Mouse (Mus musculus) gastrocnemius, adult 2 months (tissue): Measurements from ENCODE around the gene Erf. TPM values are rescaled to one million over a fixed set of nuclear protein-coding genes. Genes with fewer than 3 reads are reported as not detected.

Experiments
- DNase-seq: peaks from one replicate; pipeline ENCODE4 v3.0.0; 2022
- H3K27ac ChIP-seq: fragments of 200-600 bp; 2 replicates; pipeline ENCODE4 v1.8.1; 2022; ENCODE audit warnings: mild to moderate bottlenecking
- H3K4me3 ChIP-seq: fragments of 200-600 bp; 2 replicates; pipeline ENCODE4 v1.8.1; 2022; ENCODE audit warnings: mild to moderate bottlenecking, moderate library complexity
- CTCF ChIP-seq: fragments of 200-600 bp; IDR thresholded peaks from 2 replicates; pipeline ENCODE4 v1.8.1; 2022; ENCODE audit warnings: antibody characterized with exemption, mild to moderate bottlenecking, moderate library complexity
- intact Hi-C: fragments of 180-260 bp; cut with DNase I; formaldehyde crosslinking; loops from one replicate; pipeline ENCODE4 v1.15.1; 2025
- total RNA-seq, 2 experiments: library from RNA; stranded (reverse); gene quantifications; 2 replicates each; pipeline ENCODE4 v1.2.3; 2021

Gene Erf
- total RNA-seq, 2 experiments from 2014 or later = 5.4 to 7.4 TPM

DNA sequence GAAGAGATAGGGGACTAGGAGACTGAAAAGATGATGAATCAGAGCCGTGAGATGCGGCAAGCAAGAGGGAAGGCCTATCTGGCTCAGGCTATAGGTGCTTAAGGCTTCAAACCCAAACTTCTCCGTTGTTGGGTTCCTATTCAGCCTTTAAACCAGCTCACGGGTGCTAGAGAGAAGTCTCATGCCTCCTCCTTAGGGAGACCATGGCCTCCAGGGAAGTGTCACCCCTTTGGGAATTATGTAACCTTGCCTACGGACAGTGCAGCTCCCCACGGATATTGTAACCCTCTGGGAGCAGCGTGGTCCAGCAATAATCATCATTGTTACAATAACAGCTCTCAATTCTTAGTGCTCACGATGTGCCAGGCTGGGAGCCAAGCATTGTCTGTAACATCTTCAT is 1.3 kb upstream of the Erf start:
- Histone ChIP-seq H3K27ac (peak overlapping the region; percentile 97), H3K4me3 (peak overlapping the region; percentile 95)
- DNase-seq = no peak
- TF ChIP-seq CTCF = no peak
- intact Hi-C loops = loop anchor here (1.0 kb wide), 1 partner anchor 15 kb away; the partner anchor contains the start of gene Cic

DNA sequence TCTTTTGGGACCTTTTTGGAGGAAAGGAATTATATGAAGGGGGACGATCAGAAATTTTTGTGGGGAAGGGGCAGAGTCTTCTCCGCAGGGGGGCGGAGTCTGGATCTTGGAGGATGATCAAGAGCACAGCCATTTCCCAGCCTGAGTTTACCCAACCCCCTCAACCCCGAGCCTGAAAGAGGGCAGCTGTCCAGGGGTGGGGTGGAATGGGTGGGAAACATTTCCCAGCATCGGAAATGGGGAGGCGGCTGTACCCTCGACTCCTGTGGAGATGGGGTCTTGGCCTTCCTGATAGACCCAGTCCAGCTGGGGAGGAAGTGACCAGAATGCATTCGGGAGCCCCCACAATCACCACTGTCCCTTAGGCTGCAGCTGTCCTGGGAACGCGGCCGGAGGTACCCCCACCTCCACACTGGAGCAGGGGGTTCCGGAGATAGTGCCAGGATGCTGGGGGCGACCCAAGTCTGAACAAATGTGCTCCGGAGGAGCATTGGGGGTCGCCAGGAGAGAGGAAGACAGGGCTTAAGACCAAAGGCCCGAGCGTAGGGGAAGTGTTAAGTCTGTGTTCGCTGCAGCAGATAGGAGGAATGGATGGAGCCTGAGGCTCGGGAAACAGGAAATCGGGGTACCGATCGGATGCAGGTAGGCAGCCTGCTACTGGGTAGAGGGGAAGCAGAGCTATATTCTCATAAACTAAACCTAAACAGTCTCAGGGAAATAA is 670 bp upstream of the Erf start:
- Histone ChIP-seq H3K27ac (peak overlapping the region; percentile 97), H3K4me3 (peak overlapping the region; percentile 95)
- intact Hi-C loops = loop anchor here (1.0 kb wide), 1 partner anchor 16 kb away; the partner anchor contains the start of gene Cic
- DNase-seq = peak; percentile 78
- TF ChIP-seq CTCF = no peak

- Histone ChIP-seq H3K4me3 (peak overlapping the region; percentile 95), H3K27ac (peak overlapping the region; percentile 97)
- DNase-seq = peak; percentile 90
- no peak for TF ChIP-seq CTCF
- intact Hi-C loops = no loop called here
Measured at GRCm38 (mm10) chr7:25249314-25250140, 1.0 kb downstream of the Erf start.

DNA sequence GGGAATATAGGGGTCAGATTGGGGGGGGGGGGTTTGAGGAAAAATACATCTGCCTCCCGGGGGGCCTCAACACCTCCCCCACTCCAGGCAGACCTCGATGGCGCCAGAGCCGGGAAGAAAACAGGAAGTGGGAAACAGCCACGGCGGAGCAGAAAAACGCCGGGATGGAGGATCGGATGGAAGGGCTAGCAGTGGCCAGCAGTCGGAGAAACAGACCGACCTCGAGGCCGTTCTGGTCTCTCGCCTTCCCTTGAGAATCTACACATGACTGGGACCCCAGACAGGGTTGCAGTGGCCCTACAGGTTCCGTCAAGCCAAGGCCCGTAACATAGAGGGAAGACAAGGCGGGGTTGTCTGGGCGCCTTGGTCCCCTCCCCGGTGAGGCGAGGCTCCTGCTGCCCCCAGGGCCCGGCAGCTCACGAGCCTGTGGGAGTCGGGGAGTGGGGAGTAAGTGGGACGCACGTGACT is 1.7 kb downstream of the Erf start:
- H3K27ac ChIP-seq = peak overlapping the region; percentile 97
- H3K4me3 ChIP-seq = peak overlapping the region; percentile 95
- intact Hi-C loops = no loop called here
- TF ChIP-seq CTCF = no peak
- DNase-seq = no peak

GRCm38 (mm10) chr7:25248018-25248647 is 2.4 kb downstream of the Erf start:
- DNase-seq = peak; percentile 59
- Histone ChIP-seq H3K27ac (peak overlapping the region; percentile 97), H3K4me3 (peak overlapping the region; percentile 95)
- intact Hi-C loops = no loop called here
- no peak for TF ChIP-seq CTCF

- intact Hi-C loops = no loop called here
- peak overlapping the region; percentile 95 for H3K4me3 ChIP-seq
- DNase-seq = peak; percentile 18
- peak overlapping the region; percentile 97 for H3K27ac ChIP-seq
- no peak for TF ChIP-seq CTCF
Measured at GRCm38 (mm10) chr7:25247498-25247897, 3.1 kb downstream of the Erf start.

DNA sequence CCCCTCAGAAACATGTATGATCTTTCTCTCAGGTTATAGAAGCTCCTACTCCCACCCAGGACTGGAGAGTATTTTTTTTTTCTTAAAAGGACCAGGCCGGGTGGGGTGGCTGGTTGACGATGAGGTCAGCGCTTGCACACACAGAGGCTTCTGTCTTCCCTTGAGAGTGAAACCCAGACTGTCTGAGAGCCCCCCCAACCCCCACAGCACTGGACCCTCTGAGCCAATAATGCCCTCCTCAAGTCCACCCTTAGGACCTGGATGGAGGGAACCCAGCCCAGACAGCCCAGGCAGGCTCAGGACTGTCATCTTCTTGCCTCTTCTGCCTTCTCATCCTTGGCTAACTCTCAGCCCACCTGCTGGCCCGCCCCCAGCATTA is 3.8 kb downstream of the Erf start:
- Histone ChIP-seq H3K4me3 (peak overlapping the region; percentile 95), H3K27ac (peak overlapping the region; percentile 97)
- no peak for TF ChIP-seq CTCF
- peak; percentile 39 for DNase-seq
- intact Hi-C loops = no loop called here

- peak overlapping the region; percentile 95 for H3K4me3 ChIP-seq
- intact Hi-C loops = no loop called here
- TF ChIP-seq CTCF = no peak
- peak overlapping the region; percentile 97 for H3K27ac ChIP-seq
- DNase-seq = peak; percentile 65
Measured at GRCm38 (mm10) chr7:25246079-25246758, 4.3 kb downstream of the Erf start.

DNA sequence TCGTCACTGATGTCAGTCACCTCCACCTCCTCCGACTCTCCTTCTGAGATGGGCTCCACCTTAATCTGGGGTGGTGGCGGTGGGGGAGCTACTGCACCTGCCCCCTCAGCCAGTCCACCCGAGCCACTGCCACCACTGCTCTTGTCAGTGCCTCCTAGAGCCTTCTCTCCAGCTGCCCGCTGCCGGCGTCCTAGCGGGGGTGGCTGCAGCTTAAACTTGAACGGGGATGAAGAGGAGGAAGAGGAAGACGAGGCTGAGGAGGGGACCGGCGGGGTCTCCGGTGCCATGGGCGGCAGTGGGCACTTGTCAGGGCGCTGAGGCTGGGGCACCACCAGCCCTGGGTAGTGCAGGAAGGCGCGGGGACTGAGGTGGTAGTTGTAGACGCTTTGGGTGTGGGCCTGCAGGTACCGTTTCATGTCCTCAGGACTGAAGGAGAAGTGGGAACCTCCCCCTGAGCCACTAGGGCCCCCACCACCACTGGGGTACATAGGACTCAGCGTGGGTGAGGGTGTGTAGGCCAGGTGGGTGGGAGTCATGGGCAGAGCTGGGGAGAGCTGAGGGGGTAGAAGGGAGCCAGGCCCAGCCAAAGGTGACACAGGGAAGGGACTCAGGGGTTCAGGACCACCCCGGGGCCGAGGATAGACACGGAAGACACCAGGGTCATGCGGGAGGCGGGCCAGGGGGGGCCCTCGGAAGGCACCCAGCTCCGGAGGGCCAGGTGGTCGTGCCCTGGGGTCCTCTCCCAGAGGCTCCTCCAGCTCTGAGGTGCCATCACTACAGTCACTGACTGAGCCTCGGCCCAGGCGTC is 5.8 kb downstream of the Erf start:
- no peak for TF ChIP-seq CTCF
- H3K27ac ChIP-seq = peak overlapping the region; percentile 97; the same call in 1 of the 2 replicates
- intact Hi-C loops = no loop called here
- DNase-seq = peak; percentile 19
- no peak overlapping the region for H3K4me3 ChIP-seq

- intact Hi-C loops = no loop called here
- no peak for TF ChIP-seq CTCF
- no peak overlapping the region for H3K4me3 ChIP-seq
- H3K27ac ChIP-seq = no peak overlapping the region
- DNase-seq = peak; percentile 18
Measured at GRCm38 (mm10) chr7:25243361-25243760, 7.2 kb downstream of the Erf start.

- Histone ChIP-seq H3K27ac (peak overlapping the region; percentile 93; the same call in 1 of the 2 replicates), H3K4me3 (no peak overlapping the region)
- intact Hi-C loops = loop anchor here (1.0 to 2.0 kb wide), 3 partner anchors 38 to 92 kb away; no protein-coding TSS in a partner anchor
- DNase-seq = peak; percentile 70
- peak; percentile 74 for TF ChIP-seq CTCF
Measured at GRCm38 (mm10) chr7:25241062-25241461, 9.5 kb downstream of the Erf start.
